Mouse (Mus musculus): ENCODE results near the gene Scn5a.

- no peak for TF ChIP-seq CTCF (conservative IDR thresholded peaks at IDR 0.05; ENCODE audit: low read length)
- TF ChIP-seq NANOG (IDR thresholded peaks at IDR 0.05; ENCODE audit: borderline replicate concordance, low read length), result no peak
- no peak for TF ChIP-seq POU5F1 (IDR thresholded peaks at IDR 0.05; ENCODE audit: borderline replicate concordance, low read length)
These were observed 97.2 kb downstream of the Scn5a start for GRCm38 (mm10) chr9:119481612-119482011.
